12 mouse cellular contexts compared by ENCODE assay signal in the genomic region with DNA sequence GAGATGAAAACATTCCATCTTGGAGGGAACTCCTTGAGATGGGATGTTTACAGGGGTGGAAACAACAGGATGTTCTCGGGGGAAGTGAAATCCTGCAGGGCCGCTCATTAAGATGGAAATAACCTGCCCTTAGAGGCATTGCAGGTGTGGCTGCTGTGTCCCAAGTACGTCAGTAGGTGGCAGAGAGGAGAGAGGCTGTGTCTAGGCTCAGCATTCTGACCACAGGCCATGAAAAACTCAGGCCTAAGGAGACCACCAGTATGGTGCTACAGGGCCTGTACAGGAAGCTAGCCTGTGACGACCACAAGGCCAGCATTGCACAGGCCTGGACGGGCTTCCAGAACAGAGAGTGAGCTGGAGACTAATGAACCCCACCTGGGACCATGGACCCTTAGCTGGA. TPM values are rescaled to one million over a fixed set of nuclear protein-coding genes. Genes with fewer than 3 reads are reported as not detected.
DNase-seq lines count a peak whose midpoint lies in the region; ATAC-seq and TF ChIP-seq lines count a peak whose summit lies in the region.
"Had no signal": no experiment of that assay in that cellular context is flagged by ENCODE, and none has a peak within 500 bp of the region (broad histone marks: within the 10 kb centered on the region; RNA-seq: fewer than 3 reads in every experiment).

No protein-coding gene starts in this region.

- H3K4me1 ChIP-seq in kidney, postnatal 0 days (replicated peaks; ENCODE audit: insufficient read depth, low read length) = no peaks in the 10 kb centered on the region
- no peaks in the 10 kb centered on the region for H3K4me1 ChIP-seq in kidney, embryonic 15.5 days
- H3K4me1 ChIP-seq in thymus, adult 2 months (replicated peaks; ENCODE audit: control insufficient read depth, insufficient read depth, low read length) = no peaks in the 10 kb centered on the region; the same call in 1 of the 2 replicates
- H3K4me1 ChIP-seq in embryonic fibroblast, embryonic 13.5 days (ENCODE audit: control insufficient read depth, insufficient read depth, low read length) = no peaks in the 10 kb centered on the region
- H3K4me1 ChIP-seq: liver, embryonic 13.5 days had no signal

- H3K27ac ChIP-seq in kidney, postnatal 0 days = no peak overlapping the region
- H3K27ac ChIP-seq in kidney, embryonic 15.5 days = no peak overlapping the region
- H3K27ac ChIP-seq in thymus, adult 2 months (ENCODE audit: control insufficient read depth, insufficient read depth, low read length) = no peak overlapping the region
- no peak overlapping the region for H3K27ac ChIP-seq in embryonic fibroblast, embryonic 13.5 days (ENCODE audit: insufficient read depth, low read length)
- H3K27ac ChIP-seq: liver, embryonic 13.5 days had no signal

- DNase-seq in kidney, postnatal 0 days (ENCODE audit: low spot score) = no peak
- DNase-seq in thymus, adult 2 months = peak; percentile 20
- DNase-seq in thymus, postnatal 0 days (ENCODE audit: low spot score) = no peak
- no peak for DNase-seq in urinary bladder, postnatal 36 days (ENCODE audit: low spot score in 2 of 2)
- no peak for DNase-seq in urinary bladder, postnatal 4 days (ENCODE audit: low spot score in 2 of 2)
- DNase-seq: gastrocnemius, postnatal 25 days; heart, postnatal 36 days; liver, embryonic 13.5 days; right cerebral cortex, postnatal 25 days had no signal

- no peak overlapping the region for H3K4me2 ChIP-seq in kidney, postnatal 0 days (ENCODE audit: low read length)
- H3K4me2 ChIP-seq in kidney, embryonic 15.5 days = no peak overlapping the region
- H3K4me2 ChIP-seq: liver, embryonic 13.5 days had no signal

- H3K9ac ChIP-seq in kidney, postnatal 0 days (ENCODE audit: low read depth, low read length) = no peak overlapping the region
- no peak overlapping the region for H3K9ac ChIP-seq in kidney, embryonic 15.5 days
- H3K9ac ChIP-seq: liver, embryonic 13.5 days had no signal

- H3K9me3 ChIP-seq in kidney, postnatal 0 days (replicated peaks; ENCODE audit: low read length) = no peaks in the 10 kb centered on the region
- no peaks in the 10 kb centered on the region for H3K9me3 ChIP-seq in kidney, embryonic 15.5 days (replicated peaks)
- H3K9me3 ChIP-seq: liver, embryonic 13.5 days had no signal

- no peaks in the 10 kb centered on the region for H3K36me3 ChIP-seq in kidney, postnatal 0 days (ENCODE audit: insufficient read depth, low read length)
- no peaks in the 10 kb centered on the region for H3K36me3 ChIP-seq in kidney, embryonic 15.5 days
- H3K36me3 ChIP-seq in thymus, adult 2 months (ENCODE audit: control insufficient read depth, insufficient read depth, low read length) = no peaks in the 10 kb centered on the region
- H3K36me3 ChIP-seq: liver, embryonic 13.5 days had no signal

- H3K27me3 ChIP-seq in kidney, postnatal 0 days (ENCODE audit: insufficient read depth, low read length) = no peaks in the 10 kb centered on the region
- H3K27me3 ChIP-seq in kidney, embryonic 15.5 days = no peaks in the 10 kb centered on the region
- H3K27me3 ChIP-seq in thymus, adult 2 months (ENCODE audit: control insufficient read depth, insufficient read depth, low read length) = no peaks in the 10 kb centered on the region
- H3K27me3 ChIP-seq: liver, embryonic 13.5 days had no signal

- no peak for TF ChIP-seq POLR2A in thymus, adult 2 months (IDR thresholded peaks at IDR 0.05; ENCODE audit: control insufficient read depth, extremely low read depth, insufficient read depth, low read length, poor library complexity)
- no peak for TF ChIP-seq POLR2A in embryonic fibroblast, embryonic 13.5 days (IDR thresholded peaks at IDR 0.05; ENCODE audit: low read depth, low read length)

- 60% methylated on average over 5 of the region's 5 CpGs for WGBS in kidney, postnatal 0 days
- WGBS in kidney, embryonic 15.5 days = 59% methylated on average over 5 of the region's 5 CpGs
- 86% methylated on average over 5 of the region's 5 CpGs for WGBS in thymus, adult 2 months

- no peak overlapping the region for H3K4me3 ChIP-seq in kidney, postnatal 0 days (replicated peaks; ENCODE audit: low read depth, low read length)
- no peak overlapping the region for H3K4me3 ChIP-seq in kidney, embryonic 15.5 days (replicated peaks)
- no peak overlapping the region for H3K4me3 ChIP-seq in thymus, adult 2 months (ENCODE audit: control insufficient read depth, insufficient read depth, low read length)
- H3K4me3 ChIP-seq in embryonic fibroblast, embryonic 13.5 days (ENCODE audit: insufficient read depth, low read length) = no peak overlapping the region
- H3K4me3 ChIP-seq: liver, embryonic 13.5 days had no signal

- TF ChIP-seq CTCF in kidney, postnatal 0 days (IDR thresholded peaks at IDR 0.05; ENCODE audit: low read depth) = peak; percentile 50; the same call in 1 of the 2 replicates
- TF ChIP-seq CTCF in thymus, adult 2 months (IDR thresholded peaks at IDR 0.05; ENCODE audit: borderline replicate concordance, control insufficient read depth, extremely low read depth, insufficient read depth, low read length, poor library complexity) = no peak
- TF ChIP-seq CTCF in embryonic fibroblast, embryonic 13.5 days (IDR thresholded peaks at IDR 0.05; ENCODE audit: borderline replicate concordance, insufficient read depth, low read length) = peak; percentile 29; the same call in 1 of the 2 replicates

- ATAC-seq in kidney, postnatal 0 days (replicated peaks; ENCODE audit: low FRiP score, low read depth) = no peak
- ATAC-seq in kidney, embryonic 15.5 days (replicated peaks; ENCODE audit: low FRiP score) = no peak

RNA-seq across cellular contexts. Expression of gene Smim8, which starts 6.6 kb away (rescaled TPM):
- polyA plus RNA-seq in kidney, postnatal 0 days (2015; fragmentation: Nextera tagmentation; extraction: Ambion mirVana) = 73.0 and 80.3 TPM in 2 replicates
- 44.6 and 49.2 TPM in 2 replicates for polyA plus RNA-seq in kidney, embryonic 15.5 days (2015; fragmentation: Nextera tagmentation; extraction: Ambion mirVana)
- 4.3 and 4.4 TPM in 2 replicates for polyA plus RNA-seq in thymus, adult 2 months (2012; rRNA removed)
- 108 TPM in 2 replicates for polyA plus RNA-seq in thymus, postnatal 0 days (2015; fragmentation: Nextera tagmentation; extraction: Ambion mirVana)
- 19.9 and 24.1 TPM in 2 replicates for polyA plus RNA-seq in embryonic fibroblast, embryonic 13.5 days (2011; ENCODE audit: insufficient read length, low read depth, missing spikeins)

RNA-seq across cellular contexts. Expression of gene Gm136, which starts 28.8 kb away (rescaled TPM):
- polyA plus RNA-seq in kidney, postnatal 0 days (2015; fragmentation: Nextera tagmentation; extraction: Ambion mirVana) = not detected in 2 replicates
- not detected in 2 replicates for polyA plus RNA-seq in kidney, embryonic 15.5 days (2015; fragmentation: Nextera tagmentation; extraction: Ambion mirVana)
- polyA plus RNA-seq in thymus, adult 2 months (2012; rRNA removed) = not detected in 2 replicates
- polyA plus RNA-seq in thymus, postnatal 0 days (2015; fragmentation: Nextera tagmentation; extraction: Ambion mirVana) = not detected in 2 replicates
- polyA plus RNA-seq in embryonic fibroblast, embryonic 13.5 days (2011; ENCODE audit: insufficient read length, low read depth, missing spikeins) = not detected in 2 replicates
- polyA plus RNA-seq: kidney, embryonic 16.5 days; liver, embryonic 13.5 days had no signal

RNA-seq across cellular contexts. Expression of gene Cfap206, which starts 54.9 kb away (rescaled TPM):
- polyA plus RNA-seq in kidney, postnatal 0 days (2015; fragmentation: Nextera tagmentation; extraction: Ambion mirVana) = 1.1 and 1.3 TPM in 2 replicates
- 0.91 and 1.3 TPM in 2 replicates for polyA plus RNA-seq in kidney, embryonic 15.5 days (2015; fragmentation: Nextera tagmentation; extraction: Ambion mirVana)
- polyA plus RNA-seq in thymus, adult 2 months (2012; rRNA removed) = 0.15 and 0.31 TPM in 2 replicates
- 0.33 and 0.56 TPM in 2 replicates for polyA plus RNA-seq in thymus, postnatal 0 days (2015; fragmentation: Nextera tagmentation; extraction: Ambion mirVana)
- not detected in 2 replicates for polyA plus RNA-seq in embryonic fibroblast, embryonic 13.5 days (2011; ENCODE audit: insufficient read length, low read depth, missing spikeins)
- polyA plus RNA-seq: liver, embryonic 13.5 days had no signal
